Comparison of ENCODE assay signal across 13 mouse cellular contexts in genomic region chr13:20899372-20899771, GRCm38 (mm10).
"Had no signal": no experiment of that assay in that cellular context is flagged by ENCODE, and none has a peak within 500 bp of the region (broad histone marks: within the 10 kb centered on the region; RNA-seq: fewer than 3 reads in every experiment).

No protein-coding gene starts in this region.

- H3K9me3 ChIP-seq: limb, embryonic 12.5 days; midbrain, embryonic 12.5 days; neural tube, embryonic 13.5 days had no signal

- DNase-seq: layer of hippocampus, adult 9-11 months; layer of hippocampus, postnatal 36 days; liver; lung, adult 18-20 months; retina, postnatal 1 day; right cerebral cortex, postnatal 4 days; thymus, postnatal 36 days had no signal

- H3K4me3 ChIP-seq: limb, embryonic 12.5 days; midbrain, embryonic 12.5 days; neural tube, embryonic 13.5 days had no signal

- H3K27ac ChIP-seq: limb, embryonic 12.5 days; liver, embryonic 14.5 days; midbrain, embryonic 12.5 days; neural tube, embryonic 13.5 days had no signal

- H3K36me3 ChIP-seq: limb, embryonic 12.5 days; midbrain, embryonic 12.5 days; neural tube, embryonic 13.5 days had no signal

- ATAC-seq: intestine, embryonic 16.5 days; midbrain, embryonic 16.5 days had no signal

- H3K27me3 ChIP-seq: limb, embryonic 12.5 days; midbrain, embryonic 12.5 days; neural tube, embryonic 13.5 days had no signal

- H3K4me2 ChIP-seq: limb, embryonic 12.5 days; midbrain, embryonic 12.5 days; neural tube, embryonic 13.5 days had no signal

- H3K4me1 ChIP-seq: limb, embryonic 12.5 days had no signal

- H3K9ac ChIP-seq: limb, embryonic 12.5 days; liver, embryonic 14.5 days; midbrain, embryonic 12.5 days; neural tube, embryonic 13.5 days had no signal
